Mouse (Mus musculus) embryonic fibroblast, embryonic 13.5 days (primary cell): ENCODE measurements around the gene Cad.
"Not testable (repeated sequence)": the region's sequence is repeated elsewhere in the genome, so short reads cannot be mapped to it uniquely, and the experiment has no call there.

Experiments
- CTCF ChIP-seq: IDR thresholded peaks from 2 replicates; pipeline ENCODE4 v1.5.1; 2011; ENCODE audit warnings: mild to moderate bottlenecking, control low read depth, low read length, moderate library complexity, borderline replicate concordance; ENCODE audit not compliant: insufficient read depth
- POLR2A ChIP-seq: IDR thresholded peaks from 2 replicates; pipeline ENCODE4 v1.6.1; 2011; ENCODE audit warnings: low read depth, mild to moderate bottlenecking, control low read depth, low read length, moderate library complexity

DNA sequence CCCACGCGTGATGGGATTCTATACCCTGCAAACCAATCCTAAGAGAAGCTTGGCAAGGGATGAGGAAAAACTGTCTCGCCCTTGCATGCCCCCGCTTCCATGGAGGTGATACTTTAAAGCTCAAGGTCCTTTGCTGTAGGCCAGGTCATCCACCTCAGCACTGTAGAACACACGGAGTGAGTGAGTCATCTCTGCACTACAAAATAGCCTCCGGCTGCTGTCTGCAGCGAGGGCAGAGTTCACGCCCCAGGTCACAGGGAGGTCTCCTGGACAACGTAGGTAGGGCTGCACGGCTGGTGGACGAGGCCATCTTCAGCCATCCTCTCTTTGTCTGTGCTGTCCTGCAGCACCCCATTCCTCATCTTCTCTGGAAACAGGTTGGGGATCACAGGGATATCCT is 18.0 kb upstream of the Cad start:
- TF ChIP-seq POLR2A, CTCF: not testable (repeated sequence)
